Mouse (Mus musculus) gastrocnemius, postnatal 4 days (tissue): ENCODE measurements around the gene Rrm2. TPM values are rescaled to one million over a fixed set of nuclear protein-coding genes. Genes with fewer than 3 reads are reported as not detected.
"Not testable (repeated sequence)": the region's sequence is repeated elsewhere in the genome, so short reads cannot be mapped to it uniquely, and the experiment has no call there.

Experiments
- DNase-seq, 2 experiments: peaks; one replicate each; pipeline ENCODE4 v3.0.0; 2021 to 2022; ENCODE audit warnings: low spot score in 2 of 2, mixed read lengths in 2 of 2
- long read RNA-seq, 2 experiments: library from polyadenylated mRNA; stranded (forward); transcript quantifications; one replicate each; pipeline ENCODE4 v2.0.0; 2021
- total RNA-seq, 2 experiments: library from RNA; stranded (reverse); gene quantifications; 2 replicates each; pipeline ENCODE4 v1.2.3; 2021

The Rrm2 gene
- total RNA-seq = 10 to 100 TPM; 35.7 to 35.8 TPM
- long read RNA-seq, experiment 1, transcript Rrm2-201 (10 exons, 2,193 nt) = major isoform, 83 of 94 reads
- long read RNA-seq, experiment 1, partial matches to known transcripts = 6 of 94 reads
- long read RNA-seq, experiment 1, other reads (novel, unspliced or antisense) = 5 of 94 reads
- long read RNA-seq, experiment 2, transcript Rrm2-201 (10 exons, 2,193 nt) = major isoform, 94 of 101 reads
- long read RNA-seq, experiment 2, partial matches to known transcripts = 2 of 101 reads
- long read RNA-seq, experiment 2, other reads (novel, unspliced or antisense) = 5 of 101 reads

GRCm38 (mm10) chr12:24707954-24708823 is at the start of gene Rrm2:
Gene Rrm2 (plus strand): TSS chr12:24708241.
- peak; percentile 92 to 98 for DNase-seq

- no peak for DNase-seq
These were observed 49.0 kb upstream of the Rrm2 start for GRCm38 (mm10) chr12:24658998-24659397.

DNA sequence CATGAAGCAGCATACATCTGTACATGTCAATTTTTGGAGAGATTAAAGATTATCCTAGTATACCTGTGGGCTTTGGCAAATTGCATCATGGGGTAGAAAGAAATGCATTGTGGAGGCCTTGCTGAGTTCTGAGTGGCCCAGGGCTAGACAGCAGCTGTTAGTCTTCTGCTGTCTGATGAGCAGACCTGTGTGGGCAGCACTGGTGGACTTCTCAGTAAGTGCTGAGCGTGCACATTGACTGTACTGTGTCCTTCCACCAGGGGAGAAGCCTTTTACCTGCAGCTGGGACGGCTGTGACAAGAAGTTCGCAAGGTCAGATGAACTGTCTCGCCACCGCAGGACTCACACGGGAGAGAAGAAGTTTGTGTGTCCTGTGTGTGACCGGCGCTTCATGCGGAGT is 48.1 kb upstream of the Rrm2 start:
- DNase-seq = no peak

- DNase-seq = no peak
These were observed 46.9 kb upstream of the Rrm2 start for GRCm38 (mm10) chr12:24661100-24661499.

GRCm38 (mm10) chr12:24662131-24662530 is 45.9 kb upstream of the Rrm2 start:
- no peak for DNase-seq

GRCm38 (mm10) chr12:24680096-24680491 is 27.9 kb upstream of the Rrm2 start:
- peak in 1 of 2 experiments; percentile 69 for DNase-seq

- DNase-seq = peak; percentile 32 to 46
These were observed 27.4 kb upstream of the Rrm2 start for GRCm38 (mm10) chr12:24680492-24681285.

DNA sequence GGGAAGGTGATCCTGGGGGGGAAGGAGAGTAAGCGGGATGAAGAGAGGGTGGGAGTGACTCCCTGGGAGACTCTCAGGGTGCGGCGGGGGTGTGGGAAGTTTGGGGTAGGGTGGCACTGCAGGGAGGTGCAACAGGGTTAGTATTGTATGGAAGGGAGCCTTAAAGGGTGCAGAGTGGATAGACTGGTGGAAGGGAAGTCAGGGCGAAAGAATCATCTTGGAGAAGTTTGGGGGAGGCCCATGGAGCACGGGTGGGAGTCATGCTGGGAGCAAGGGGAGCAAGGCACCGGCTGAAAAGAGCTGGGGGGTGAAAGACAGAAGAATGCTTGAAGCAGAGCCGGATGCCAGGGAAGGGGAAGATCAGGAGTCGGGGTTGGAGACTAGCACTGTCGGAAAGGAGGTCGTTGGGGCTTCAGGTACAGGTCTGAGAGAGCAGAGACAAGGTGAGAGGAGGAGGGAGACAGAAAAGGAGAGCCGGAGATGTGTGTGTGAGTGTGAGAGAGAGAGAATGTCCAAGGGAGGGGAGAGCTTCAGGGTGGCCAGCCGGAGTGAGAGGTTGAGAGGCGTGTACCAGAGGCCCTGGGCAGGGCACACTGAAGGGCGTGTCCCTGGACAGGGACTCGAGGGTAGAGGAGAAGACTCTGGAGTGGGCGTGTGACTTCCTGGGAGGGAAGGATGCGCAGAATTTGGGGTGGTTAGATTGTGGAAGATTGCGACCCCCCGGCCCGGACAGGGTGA is 26.6 kb upstream of the Rrm2 start, which contains the start of gene Cys1:
Gene Cys1 (minus strand): TSS at position 528 of the 738 bp plus-strand sequence.
- DNase-seq = no peak

DNA sequence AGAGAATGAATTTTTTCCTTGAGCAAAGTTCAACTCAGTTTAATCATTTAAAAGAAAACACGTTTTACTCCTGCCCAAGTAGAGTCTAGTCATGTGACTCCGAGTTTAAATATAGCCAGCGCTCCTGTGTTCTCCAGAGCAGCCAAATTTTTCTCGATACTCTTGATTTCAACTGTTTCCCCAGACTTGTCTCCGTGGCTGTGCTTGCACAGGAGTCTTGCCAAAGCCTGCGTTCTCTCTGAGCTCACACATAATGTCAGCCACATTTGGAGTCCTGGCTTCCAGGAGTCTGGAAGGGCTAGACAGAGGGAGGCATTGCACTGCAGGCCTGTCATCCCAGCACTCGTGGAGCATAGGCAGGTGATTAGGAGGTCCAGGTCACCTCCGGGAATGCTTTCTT is 25.5 kb upstream of the Rrm2 start:
- peak in 1 of 2 experiments; percentile 45 for DNase-seq

DNA sequence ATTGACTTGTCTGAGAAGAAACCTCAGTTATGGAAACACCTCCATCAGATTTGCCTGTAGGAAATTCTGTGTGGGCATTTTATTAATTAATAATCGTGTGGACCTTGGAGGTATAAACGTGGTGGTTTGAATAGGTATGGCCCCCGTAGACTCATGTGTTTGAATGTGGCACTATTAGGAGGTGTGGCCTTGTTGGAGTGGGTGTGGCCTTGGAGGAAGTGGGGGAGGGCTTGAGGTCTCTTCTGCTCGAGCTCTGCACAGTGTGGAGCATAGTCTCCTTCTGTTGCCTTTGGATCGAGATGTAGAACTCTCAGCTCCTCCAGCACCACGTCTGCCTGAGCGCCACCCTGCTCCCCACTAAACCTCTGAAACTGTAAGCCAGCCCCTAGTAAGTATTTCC is 24.6 kb upstream of the Rrm2 start:
- DNase-seq = no peak

GRCm38 (mm10) chr12:24686038-24686695 is 21.9 kb upstream of the Rrm2 start:
- no peak for DNase-seq

DNA sequence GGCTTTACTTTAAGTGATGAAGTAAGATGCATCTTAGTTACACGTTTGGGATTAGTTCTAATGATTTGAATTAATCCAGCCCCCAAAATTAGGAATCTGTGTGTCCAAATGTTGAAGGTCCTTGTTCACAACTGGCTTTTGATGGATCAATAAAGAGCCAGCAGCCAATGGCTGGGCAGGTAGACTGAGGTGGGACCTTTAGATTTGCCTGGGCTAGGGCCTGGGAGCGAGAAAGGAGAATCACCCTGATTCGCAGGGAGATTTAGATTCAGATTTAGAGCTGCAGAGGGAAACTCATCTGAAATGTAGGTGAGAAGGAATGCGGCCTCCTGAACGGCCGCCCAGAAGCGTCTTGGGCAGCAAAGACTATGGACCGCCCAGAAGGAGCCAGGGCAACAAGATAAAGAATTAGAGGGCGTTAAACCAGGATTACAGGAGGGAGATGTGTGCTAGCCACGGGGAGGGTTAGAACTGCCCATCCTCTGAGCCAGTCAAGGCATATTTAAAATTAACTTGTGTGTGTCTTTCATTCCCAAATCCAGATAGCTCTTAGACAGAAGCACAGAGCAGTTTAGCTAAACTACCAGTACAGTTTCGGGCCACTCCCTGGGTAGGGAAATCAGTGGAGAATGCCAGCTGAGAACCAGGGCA is 21.2 kb upstream of the Rrm2 start:
- DNase-seq = no peak

DNA sequence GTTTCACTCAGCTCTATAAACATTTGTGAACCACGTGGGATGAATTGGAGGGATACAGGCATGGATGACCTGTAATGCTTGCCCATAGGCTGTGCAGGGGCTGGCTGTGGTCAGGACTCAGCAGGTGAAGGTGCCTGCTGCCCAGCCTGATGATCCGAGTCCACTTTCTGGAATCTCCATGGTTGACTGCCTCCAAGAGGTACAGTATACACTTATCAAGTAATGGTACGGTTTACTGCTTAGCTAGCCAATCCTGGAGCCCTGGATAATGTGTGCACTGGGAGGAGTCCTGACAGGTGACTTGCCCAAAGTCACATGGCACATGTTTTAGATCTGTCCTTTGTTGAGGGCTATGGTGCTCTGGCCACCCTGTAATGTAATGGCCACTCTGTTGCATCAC is 17.7 kb upstream of the Rrm2 start:
- no peak for DNase-seq

DNA sequence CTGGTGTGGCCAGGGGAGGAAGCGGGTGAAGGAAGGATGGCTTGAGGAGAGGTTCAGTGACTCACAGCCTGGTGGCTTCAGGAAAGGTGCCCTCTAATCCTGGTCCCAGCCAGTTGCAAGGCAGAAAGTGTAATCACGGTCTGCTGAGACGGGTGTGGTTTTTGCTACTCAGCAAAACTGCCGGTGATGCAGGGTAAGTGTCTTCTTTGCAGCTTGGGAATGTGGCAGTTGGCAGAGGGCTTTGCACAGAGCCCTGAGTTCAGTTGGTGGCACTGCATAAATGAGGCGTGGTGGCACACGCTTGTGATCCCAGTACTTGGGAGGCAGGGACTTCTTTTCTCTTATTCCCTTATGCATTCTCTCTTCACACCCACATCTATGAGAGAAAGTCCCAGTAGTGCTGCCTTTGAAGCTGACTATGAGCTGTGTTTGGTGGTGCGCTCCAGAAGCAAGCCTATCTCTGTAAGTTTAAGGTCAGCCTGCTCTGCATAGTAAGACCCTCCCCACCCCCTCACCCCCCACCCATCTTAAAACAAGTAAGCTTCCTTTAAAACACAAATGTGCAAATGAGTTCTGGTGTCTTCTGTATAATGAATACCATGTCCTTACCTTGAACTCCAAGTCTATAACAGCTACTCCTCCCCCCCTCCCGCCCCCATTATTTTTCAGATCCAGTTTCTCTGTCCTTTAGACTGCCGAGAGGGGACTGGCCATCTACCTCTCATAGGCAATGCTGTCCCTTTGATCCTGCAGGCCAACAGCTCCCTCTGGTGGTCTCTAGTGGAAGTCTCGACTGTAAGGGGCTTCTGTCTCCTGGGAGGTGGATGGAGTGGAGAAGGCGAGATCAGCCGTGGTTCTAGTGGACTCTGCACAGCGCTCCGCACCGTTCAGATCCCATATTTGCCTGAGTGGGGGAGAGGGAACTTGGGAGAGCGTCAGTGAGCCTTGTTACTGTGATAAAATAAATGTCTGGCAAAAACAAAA is 11.2 kb upstream of the Rrm2 start:
- peak; percentile 70 to 82 for DNase-seq

- DNase-seq = no peak
These were observed 10.4 kb upstream of the Rrm2 start for GRCm38 (mm10) chr12:24697484-24698204.

- DNase-seq = no peak
These were observed 9.5 kb upstream of the Rrm2 start for GRCm38 (mm10) chr12:24698514-24698913.

GRCm38 (mm10) chr12:24699578-24699977 is 8.5 kb upstream of the Rrm2 start:
- no peak for DNase-seq

- DNase-seq = not testable (repeated sequence)
These were observed 6.4 kb upstream of the Rrm2 start for GRCm38 (mm10) chr12:24701621-24702020.
